Mouse (Mus musculus) limb, embryonic 14.5 days (tissue): ENCODE results near the gene Tbx2. TPM values are rescaled to one million over a fixed set of nuclear protein-coding genes. Genes with fewer than 3 reads are reported as not detected.

Source experiments
- ATAC-seq: fragments of 200-750 bp; cut with Nextera tagmentation; 2 replicates; pipeline ENCODE4 v1.8.0; 2017; ENCODE audit warnings: low read depth, moderate number of reproducible peaks, moderate TSS enrichment; ENCODE audit not compliant: low FRiP score
- DNase-seq: peaks from one replicate; pipeline ENCODE4 v3.0.0-alpha.2; 2015; ENCODE audit warnings: low spot score
- H3K27ac ChIP-seq: fragments of 300-500 bp; sonication (generic); replicated peaks from 2 replicates; pipeline ENCODE4 v1.5.1; 2014; ENCODE audit warnings: low read depth, mild to moderate bottlenecking, low read length, moderate library complexity, mixed read lengths
- H3K27me3 ChIP-seq: fragments of 300-500 bp; sonication (generic); 2 replicates; pipeline ENCODE4 v1.6.1; 2014; ENCODE audit warnings: low read length, mixed read lengths; ENCODE audit not compliant: control insufficient read depth, insufficient read depth
- H3K36me3 ChIP-seq: fragments of 300-500 bp; sonication (generic); 2 replicates; pipeline ENCODE4 v1.6.1; 2014; ENCODE audit warnings: mild to moderate bottlenecking, low read length, moderate library complexity, mixed read lengths; ENCODE audit not compliant: control insufficient read depth, insufficient read depth
- H3K4me1 ChIP-seq: fragments of 300-500 bp; sonication (generic); 2 replicates; pipeline ENCODE4 v1.6.1; 2014; ENCODE audit warnings: antibody characterized with exemption, low read length, mixed read lengths; ENCODE audit not compliant: control insufficient read depth, insufficient read depth
- H3K4me2 ChIP-seq: fragments of 300-500 bp; sonication (generic); replicated peaks from 2 replicates; pipeline ENCODE4 v1.6.1; 2014; ENCODE audit warnings: low read depth, mild to moderate bottlenecking, low read length, moderate library complexity; ENCODE audit not compliant: severe bottlenecking
- H3K4me3 ChIP-seq: fragments of 300-500 bp; sonication (generic); replicated peaks from 2 replicates; pipeline ENCODE4 v1.5.1; 2014; ENCODE audit warnings: low read length
- H3K9ac ChIP-seq: fragments of 300-500 bp; sonication (generic); 2 replicates; pipeline ENCODE4 v1.6.1; 2014; ENCODE audit warnings: mild to moderate bottlenecking, low read depth, low read length, moderate library complexity; ENCODE audit not compliant: severe bottlenecking
- H3K9me3 ChIP-seq: fragments of 300-500 bp; sonication (generic); 2 replicates; pipeline ENCODE4 v1.6.1; 2016; ENCODE audit warnings: low read length; ENCODE audit not compliant: control insufficient read depth
- POLR2A ChIP-seq: fragments of 200-500 bp; IDR thresholded peaks from 2 replicates; pipeline ENCODE4 v1.8.0; 2012; ENCODE audit warnings: inconsistent platforms, mild to moderate bottlenecking, moderate library complexity, borderline replicate concordance; ENCODE audit not compliant: insufficient read depth, insufficient read length; ENCODE audit errors: extremely low read depth
- WGBS: fragments of 180-500 bp; shearing (Covaris S2); extraction: QIAGEN DNeasy Blood & Tissue Kit; methylation state at CpG from one replicate; pipeline ENCODE4 v1.1.7; 2014; 5-methylcytosine and 5-hydroxymethylcytosine counted together
- polyA plus RNA-seq, 2 experiments: library from polyadenylated mRNA; depleted of rRNA in 1 of 2; stranded (reverse) in 1 of 2; unstranded in 1 of 2; fragments of >200 nt; fragmentation: Nextera tagmentation in 1 of 2; extraction: Ambion mirVana in 1 of 2; gene quantifications; 2 replicates each; pipeline versions ENCODE4 v1.2.1 to v1.2.3; 2012 to 2014

The Tbx2 gene
- polyA plus RNA-seq (2012; rRNA removed) (31.7 and 39.1 TPM in 2 replicates), polyA plus RNA-seq (2014; fragmentation: Nextera tagmentation; extraction: Ambion mirVana) (6.5 and 9.3 TPM in 2 replicates)

GRCm38 (mm10) chr11:85832231-85832924 lies at the start of gene Tbx2:
Gene Tbx2, plus strand, starts transcription at chr11:85832551.
- Histone ChIP-seq H3K4me1 (peaks cover 27% of the 10 kb centered on the region), H3K4me2 (peak within 1 kb of the TSS; percentile 89), H3K27me3 (peaks cover 77% of the 10 kb centered on the region), H3K36me3 (peaks cover 12% of the 10 kb centered on the region), H3K9ac (peak within 1 kb of the TSS; percentile 85), H3K9me3 (no peaks in the 10 kb centered on the region), H3K27ac (peak within 1 kb of the TSS; percentile 77), H3K4me3 (peak within 1 kb of the TSS; percentile 50)
- under 1% methylated on average over 32 of the region's 52 CpGs for WGBS
- ATAC-seq (peak; percentile 79), DNase-seq (peak; percentile 76)
- TF ChIP-seq POLR2A = no peak

- no peak for TF ChIP-seq POLR2A
- Histone ChIP-seq H3K27me3 (no peaks in the 10 kb centered on the region), H3K4me1 (peaks cover 4% of the 10 kb centered on the region; the same call in 1 of the 2 replicates), H3K9me3 (0 out of 2 replicates have a peak, but pooled peaks cover 6% of the 10 kb centered on the region), H3K4me3 (no peak overlapping the region), H3K27ac (no peak overlapping the region), H3K4me2 (no peak overlapping the region), H3K36me3 (no peaks in the 10 kb centered on the region), H3K9ac (no peak overlapping the region)
- ATAC-seq = no peak
- DNase-seq = peak; percentile 37
- 80% methylated on average over 3 of the region's 3 CpGs for WGBS
These were observed 46.1 kb upstream of the Tbx2 start for GRCm38 (mm10) chr11:85786113-85786718.

- no peak overlapping the region for H3K4me2 ChIP-seq
- TF ChIP-seq POLR2A = no peak
- ATAC-seq = no peak
- 79% methylated on average over 7 of the region's 7 CpGs for WGBS
- no peaks in the 10 kb centered on the region for H3K27me3 ChIP-seq
- no peak overlapping the region for H3K4me3 ChIP-seq
- H3K36me3 ChIP-seq = no peaks in the 10 kb centered on the region
- H3K27ac ChIP-seq = no peak overlapping the region
- H3K9me3 ChIP-seq = no peaks in the 10 kb centered on the region
- no peak for DNase-seq
- peaks cover 21% of the 10 kb centered on the region for H3K4me1 ChIP-seq
- H3K9ac ChIP-seq = no peak overlapping the region
These were observed 42.6 kb upstream of the Tbx2 start for GRCm38 (mm10) chr11:85789750-85790149.

GRCm38 (mm10) chr11:85790267-85790666 lies 42.1 kb upstream of the Tbx2 start:
- peaks cover 21% of the 10 kb centered on the region for H3K4me1 ChIP-seq
- no peak for DNase-seq
- no peak overlapping the region for H3K4me3 ChIP-seq
- no peaks in the 10 kb centered on the region for H3K9me3 ChIP-seq
- no peak overlapping the region for H3K27ac ChIP-seq
- H3K4me2 ChIP-seq = no peak overlapping the region
- no peak for TF ChIP-seq POLR2A
- H3K27me3 ChIP-seq = no peaks in the 10 kb centered on the region
- H3K36me3 ChIP-seq = no peaks in the 10 kb centered on the region
- no peak overlapping the region for H3K9ac ChIP-seq
- WGBS = 59% methylated on average over 2 of the region's 2 CpGs
- ATAC-seq = no peak

GRCm38 (mm10) chr11:85791212-85791611 lies 41.1 kb upstream of the Tbx2 start:
- peaks cover 21% of the 10 kb centered on the region for H3K4me1 ChIP-seq
- ATAC-seq (no peak), DNase-seq (no peak)
- no peak overlapping the region for H3K27ac ChIP-seq
- 57% methylated on average over 1 of the region's 1 CpGs for WGBS
- no peaks in the 10 kb centered on the region for H3K9me3 ChIP-seq
- no peak overlapping the region for H3K4me2 ChIP-seq
- H3K27me3 ChIP-seq = no peaks in the 10 kb centered on the region
- TF ChIP-seq POLR2A = no peak
- H3K9ac ChIP-seq = no peak overlapping the region
- no peaks in the 10 kb centered on the region for H3K36me3 ChIP-seq
- H3K4me3 ChIP-seq = no peak overlapping the region
